Mouse (Mus musculus): Measurements from ENCODE around the gene Frmd4a. TPM values are rescaled to one million over a fixed set of nuclear protein-coding genes. Genes with fewer than 3 reads are reported as not detected.

Gene Frmd4a
- total and polyA plus RNA-seq, 2 experiments from 2014 or later: 40.7 to 55.8 TPM

GRCm38 (mm10) chr2:4532198-4532568, 514.7 kb downstream of the Frmd4a start:
- Histone ChIP-seq H3K4me1 (ENCODE audit: insufficient read depth, low read length) (no peaks in the 10 kb centered on the region), H3K36me3 (ENCODE audit: insufficient read depth, low read length) (peaks cover 28% of the 10 kb centered on the region; the same call in 1 of the 2 replicates), H3K9me3 (ENCODE audit: low read length) (no peaks in the 10 kb centered on the region), H3K27me3 (ENCODE audit: insufficient read depth, low read length) (no peaks in the 10 kb centered on the region), H3K27ac (no peak overlapping the region), H3K4me3 (ENCODE audit: low read length) (no peak overlapping the region), H3K9ac (replicated peaks; ENCODE audit: low read length) (no peak overlapping the region), H3K4me2 (ENCODE audit: low read depth, low read length) (no peak overlapping the region)
- TF ChIP-seq CTCF (IDR thresholded peaks at IDR 0.05; ENCODE audit: low read depth): no peak
- WGBS: 96% methylated on average over 5 of the region's 5 CpGs
- ATAC-seq: no peak
- no peak for DNase-seq (ENCODE audit: low spot score)

GRCm38 (mm10) chr2:4532945-4533344, 515.4 kb downstream of the Frmd4a start:
- Histone ChIP-seq H3K9ac (replicated peaks; ENCODE audit: low read length) (no peak overlapping the region), H3K4me2 (ENCODE audit: low read depth, low read length) (no peak overlapping the region), H3K27me3 (ENCODE audit: insufficient read depth, low read length) (no peaks in the 10 kb centered on the region), H3K4me3 (ENCODE audit: low read length) (no peak overlapping the region), H3K36me3 (ENCODE audit: insufficient read depth, low read length) (peaks cover 28% of the 10 kb centered on the region; the same call in 1 of the 2 replicates), H3K27ac (no peak overlapping the region), H3K9me3 (ENCODE audit: low read length) (no peaks in the 10 kb centered on the region), H3K4me1 (ENCODE audit: insufficient read depth, low read length) (no peaks in the 10 kb centered on the region)
- 88% methylated on average over 6 of the region's 6 CpGs for WGBS
- no peak for TF ChIP-seq CTCF (IDR thresholded peaks at IDR 0.05; ENCODE audit: low read depth)
- ATAC-seq: no peak
- DNase-seq (ENCODE audit: low spot score): no peak

DNA sequence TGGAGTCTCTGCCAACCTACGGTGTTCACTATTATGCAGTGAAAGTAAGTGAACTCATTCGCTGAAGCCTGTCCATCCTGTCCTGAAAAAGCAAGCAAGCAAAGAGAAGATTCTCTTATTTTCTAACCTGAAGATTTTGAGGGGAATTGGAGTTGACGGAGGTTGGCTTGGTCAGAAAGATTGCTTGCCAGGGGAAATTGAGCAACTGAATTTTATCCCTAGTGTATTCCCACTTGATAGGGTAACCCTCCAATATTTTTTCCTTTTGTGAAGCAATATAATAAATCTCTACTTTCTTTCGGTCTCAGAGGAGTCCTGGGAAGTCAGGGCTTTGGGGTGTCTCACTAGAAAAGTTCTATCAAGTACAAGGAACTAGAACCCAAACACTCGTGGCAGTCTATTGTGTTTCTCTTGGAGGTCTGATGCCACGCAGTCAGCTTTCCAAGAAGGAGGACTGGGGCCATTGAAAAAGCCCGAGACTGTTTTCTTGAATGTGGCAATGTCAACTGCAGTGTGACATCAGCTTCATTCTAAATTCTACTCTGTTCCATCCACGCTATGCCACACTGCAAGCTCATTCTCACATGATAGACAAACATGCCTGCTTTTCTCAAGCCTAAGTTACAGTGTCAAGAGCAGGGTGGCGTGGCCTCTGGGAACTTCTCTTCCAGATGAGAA, 517.8 kb downstream of the Frmd4a start:
- Histone ChIP-seq H3K9me3 (ENCODE audit: low read length) (no peaks in the 10 kb centered on the region), H3K4me3 (ENCODE audit: low read length) (no peak overlapping the region), H3K4me2 (ENCODE audit: low read depth, low read length) (no peak overlapping the region), H3K9ac (replicated peaks; ENCODE audit: low read length) (no peak overlapping the region), H3K27ac (no peak overlapping the region), H3K27me3 (ENCODE audit: insufficient read depth, low read length) (no peaks in the 10 kb centered on the region), H3K36me3 (ENCODE audit: insufficient read depth, low read length) (peaks cover 33% of the 10 kb centered on the region; the same call in 1 of the 2 replicates), H3K4me1 (ENCODE audit: insufficient read depth, low read length) (no peaks in the 10 kb centered on the region)
- no peak for TF ChIP-seq CTCF (IDR thresholded peaks at IDR 0.05; ENCODE audit: low read depth)
- ATAC-seq (no peak), DNase-seq (ENCODE audit: low spot score) (no peak)
- 89% methylated on average over 9 of the region's 9 CpGs for WGBS

DNA sequence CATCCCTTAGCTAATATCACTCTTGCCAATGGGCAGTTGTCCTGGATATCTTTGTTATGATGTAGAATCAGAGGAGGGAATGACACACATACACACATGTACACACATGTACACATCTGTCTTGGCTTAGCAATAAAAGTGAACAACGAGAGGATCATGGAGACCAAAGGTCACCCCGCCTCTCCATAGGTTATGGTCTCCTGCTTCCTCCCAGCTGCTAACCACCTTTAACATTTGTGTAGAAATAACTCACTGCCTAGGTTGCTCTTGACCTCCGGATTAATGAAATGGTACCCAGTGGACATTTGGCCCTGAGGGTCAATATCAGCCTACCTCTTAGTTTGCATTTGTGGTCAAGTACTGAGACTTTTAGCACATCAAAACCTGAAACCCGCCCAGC, 523.8 kb downstream of the Frmd4a start:
- H3K9ac ChIP-seq (replicated peaks; ENCODE audit: low read length): no peak overlapping the region
- peaks cover 16% of the 10 kb centered on the region; the same call in 1 of the 2 replicates for H3K36me3 ChIP-seq (ENCODE audit: insufficient read depth, low read length)
- H3K27me3 ChIP-seq (ENCODE audit: insufficient read depth, low read length): no peaks in the 10 kb centered on the region
- no peak overlapping the region for H3K4me3 ChIP-seq (ENCODE audit: low read length)
- H3K4me2 ChIP-seq (ENCODE audit: low read depth, low read length): no peak overlapping the region
- H3K27ac ChIP-seq: no peak overlapping the region
- TF ChIP-seq CTCF (IDR thresholded peaks at IDR 0.05; ENCODE audit: low read depth): no peak
- 0 out of 2 replicates have a peak, but pooled peaks cover 5% of the 10 kb centered on the region for H3K4me1 ChIP-seq (ENCODE audit: insufficient read depth, low read length)
- H3K9me3 ChIP-seq (ENCODE audit: low read length): no peaks in the 10 kb centered on the region
- 46% methylated on average over 4 of the region's 4 CpGs for WGBS
- DNase-seq (ENCODE audit: low spot score) (no peak), ATAC-seq (no peak)

DNA sequence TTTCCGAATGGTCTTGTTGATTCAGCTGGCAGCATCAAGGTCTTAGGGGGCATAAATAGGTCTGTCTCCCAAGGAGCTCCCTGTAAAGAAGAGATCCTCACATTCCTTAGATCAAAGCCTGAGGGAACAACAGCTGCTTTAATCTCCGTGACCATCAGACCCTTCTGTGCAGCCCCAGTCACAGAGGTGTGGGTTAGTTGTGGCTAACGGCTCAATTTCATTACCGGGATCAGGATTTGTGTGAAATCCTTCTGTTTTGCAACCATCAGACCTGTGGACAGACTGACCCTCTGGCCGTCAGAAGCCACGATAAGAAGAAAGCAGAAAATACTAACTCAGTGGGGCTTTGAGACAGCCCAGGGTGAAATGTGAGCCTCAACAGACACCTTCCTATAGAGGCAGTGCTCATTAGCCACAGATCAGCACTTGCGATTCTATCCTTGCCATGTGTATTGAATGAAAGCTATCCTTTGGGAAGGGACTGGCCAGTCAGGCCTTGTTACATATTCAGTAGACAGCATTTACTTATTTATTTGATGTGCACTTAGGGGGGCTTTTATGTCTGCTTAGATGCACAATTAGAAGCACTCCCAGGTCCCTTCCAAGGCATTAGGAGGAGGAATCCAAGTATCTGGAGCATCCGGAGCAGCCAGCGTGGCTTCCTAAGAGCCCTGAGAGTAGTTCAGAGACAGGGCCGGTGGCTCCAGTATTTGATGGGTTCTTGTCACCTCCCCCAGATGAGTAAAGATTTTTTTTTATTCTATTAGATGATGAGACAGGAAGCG, 524.5 kb downstream of the Frmd4a start:
- no peak for TF ChIP-seq CTCF (IDR thresholded peaks at IDR 0.05; ENCODE audit: low read depth)
- no peak overlapping the region for H3K9ac ChIP-seq (replicated peaks; ENCODE audit: low read length)
- H3K9me3 ChIP-seq (ENCODE audit: low read length): no peaks in the 10 kb centered on the region
- 0 out of 2 replicates have a peak, but pooled peaks cover 5% of the 10 kb centered on the region for H3K4me1 ChIP-seq (ENCODE audit: insufficient read depth, low read length)
- H3K27me3 ChIP-seq (ENCODE audit: insufficient read depth, low read length): no peaks in the 10 kb centered on the region
- DNase-seq (ENCODE audit: low spot score) (peak; percentile 38), ATAC-seq (peak; percentile 35; the same call in 1 of the 2 replicates)
- WGBS: 24% methylated on average over 11 of the region's 11 CpGs
- peak overlapping the region; percentile 51; the same call in 1 of the 2 replicates for H3K27ac ChIP-seq
- H3K4me3 ChIP-seq (ENCODE audit: low read length): no peak overlapping the region
- H3K4me2 ChIP-seq (ENCODE audit: low read depth, low read length): no peak overlapping the region
- peaks cover 10% of the 10 kb centered on the region; the same call in 1 of the 2 replicates for H3K36me3 ChIP-seq (ENCODE audit: insufficient read depth, low read length)

DNA sequence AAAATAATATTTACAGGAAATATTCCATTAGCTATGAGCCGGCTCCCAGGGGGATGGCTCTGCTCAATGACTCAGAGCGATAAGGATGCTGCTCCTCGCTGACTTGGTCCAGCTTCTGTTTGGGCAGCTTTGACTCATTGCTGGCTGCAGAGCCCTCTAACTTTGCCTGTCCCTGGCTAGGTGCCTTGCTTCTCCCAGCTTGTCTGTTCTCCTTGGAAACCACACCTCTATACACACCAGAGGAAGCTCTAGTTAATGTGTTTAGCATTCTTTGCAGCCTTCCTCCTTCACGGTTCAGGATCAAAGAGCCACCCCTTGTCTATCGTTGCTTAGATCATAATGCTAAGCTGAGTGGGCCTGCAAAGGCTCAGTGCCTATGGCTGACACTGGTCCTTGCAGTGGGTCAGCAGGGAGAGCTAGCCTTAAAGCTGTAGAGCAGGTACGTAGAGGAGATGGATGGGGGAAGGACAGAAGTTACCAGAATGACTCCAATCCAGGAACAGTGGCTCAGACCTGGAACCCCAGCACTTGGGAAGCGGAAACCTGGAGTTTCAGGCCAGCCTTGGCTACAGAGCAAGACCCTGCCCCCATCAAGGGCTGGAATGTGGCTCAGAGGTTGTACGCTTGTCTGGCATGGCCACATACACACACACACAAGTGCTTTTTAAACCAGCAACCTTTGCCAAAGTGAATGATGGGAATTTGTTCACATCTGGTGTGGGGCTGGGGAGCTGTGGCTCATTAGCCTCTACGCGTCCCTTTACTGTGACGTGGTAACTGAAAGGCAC, 525.3 kb downstream of the Frmd4a start:
- H3K9me3 ChIP-seq (ENCODE audit: low read length): no peaks in the 10 kb centered on the region
- no peak overlapping the region for H3K4me2 ChIP-seq (ENCODE audit: low read depth, low read length)
- peak; percentile 40 for DNase-seq (ENCODE audit: low spot score)
- TF ChIP-seq CTCF (IDR thresholded peaks at IDR 0.05; ENCODE audit: low read depth): no peak
- peaks cover 8% of the 10 kb centered on the region; the same call in 1 of the 2 replicates for H3K36me3 ChIP-seq (ENCODE audit: insufficient read depth, low read length)
- H3K9ac ChIP-seq (replicated peaks; ENCODE audit: low read length): no peak overlapping the region
- H3K27me3 ChIP-seq (ENCODE audit: insufficient read depth, low read length): no peaks in the 10 kb centered on the region
- peak; percentile 41 for ATAC-seq
- H3K4me1 ChIP-seq (ENCODE audit: insufficient read depth, low read length): 0 out of 2 replicates have a peak, but pooled peaks cover 5% of the 10 kb centered on the region
- WGBS: 38% methylated on average over 11 of the region's 11 CpGs
- H3K27ac ChIP-seq: peak overlapping the region; percentile 51; the same call in 1 of the 2 replicates
- H3K4me3 ChIP-seq (ENCODE audit: low read length): no peak overlapping the region

Data from hindbrain, postnatal 0 days (tissue).